Mouse (Mus musculus): ENCODE data around the gene Ptpn13.

The Ptpn13 gene

GRCm38 (mm10) chr5:103423305-103423926 lies 1.6 kb upstream of the Ptpn13 start:
- DNase-seq (ENCODE audit: low read depth): no peak

- DNase-seq (ENCODE audit: low read depth): no peak
Measured at GRCm38 (mm10) chr5:103423927-103424315, 1.1 kb upstream of the Ptpn13 start.

DNA sequence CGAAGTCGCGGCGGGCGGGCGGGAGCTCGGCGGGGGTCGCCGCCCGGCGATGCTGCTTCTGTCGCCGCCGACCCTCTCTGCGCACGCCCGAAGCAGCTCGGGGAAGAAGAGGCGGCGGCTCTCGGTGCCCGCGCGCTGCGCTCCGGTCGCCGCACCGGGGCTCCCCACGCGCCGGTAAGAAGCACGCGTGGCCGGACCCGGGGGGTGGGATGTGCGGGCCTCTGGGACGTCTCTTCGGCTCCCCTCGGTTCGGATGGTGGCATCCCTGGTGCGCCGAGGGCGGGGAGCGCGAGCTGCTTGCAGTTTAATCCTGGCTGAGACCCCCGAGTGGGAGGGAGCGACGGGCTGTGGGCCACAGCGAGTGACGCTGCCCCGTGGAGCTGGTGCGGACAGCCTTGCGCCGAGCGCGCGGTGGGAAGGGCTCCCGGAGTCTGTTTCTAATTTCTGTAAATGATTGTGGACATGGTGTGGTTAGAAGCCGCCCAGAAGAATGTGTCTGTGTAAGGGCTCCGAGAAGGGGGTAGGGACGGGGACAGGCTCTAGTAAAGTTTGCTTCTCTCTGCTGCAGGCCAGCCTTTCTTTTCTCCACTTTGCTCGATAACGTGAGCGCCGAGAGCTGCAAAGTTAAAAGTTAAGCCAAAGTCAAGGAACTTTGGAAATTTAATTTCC lies 505 bp downstream of the Ptpn13 start:
- DNase-seq (ENCODE audit: low read depth): no peak

DNA sequence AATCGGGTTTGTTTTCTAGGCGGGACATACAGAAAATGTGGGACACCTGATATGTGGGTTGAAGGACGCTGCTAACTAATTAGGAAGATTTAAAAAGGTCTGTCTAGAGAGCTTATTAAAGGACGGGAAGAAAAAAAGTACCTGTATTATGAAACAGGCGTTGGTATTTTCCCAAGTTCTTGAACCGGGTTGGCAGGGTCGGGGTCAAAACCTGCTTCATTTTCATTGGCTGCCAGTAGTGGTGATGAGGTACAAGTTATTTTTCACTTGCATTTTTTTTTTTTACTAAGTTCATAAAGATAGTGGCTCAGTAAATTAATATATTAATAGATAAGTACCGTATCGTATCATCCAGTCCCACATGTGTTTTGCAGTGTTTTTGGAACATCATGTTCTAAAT lies 1.3 kb downstream of the Ptpn13 start:
- DNase-seq (ENCODE audit: low read depth): no peak

DNA sequence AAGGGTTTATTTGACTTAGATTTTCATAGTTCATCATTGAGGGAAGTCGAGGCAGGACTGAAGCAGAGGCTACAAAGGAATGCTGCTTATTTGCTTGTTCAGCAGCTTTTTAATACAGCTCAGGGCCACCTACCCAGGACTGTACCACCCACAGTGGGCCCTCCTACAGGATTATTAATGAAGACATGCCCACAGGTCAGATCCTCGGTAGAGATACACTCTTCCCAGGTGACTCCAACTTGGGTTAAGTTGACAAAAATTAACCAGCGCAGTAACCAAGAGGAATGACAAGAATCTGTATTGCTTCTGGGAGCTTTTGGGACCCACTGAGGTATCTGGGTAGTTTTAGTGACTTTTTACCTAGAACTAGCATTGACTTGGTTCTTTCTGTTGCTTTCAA lies 6.0 kb downstream of the Ptpn13 start:
- DNase-seq (ENCODE audit: low read depth): no peak

DNA sequence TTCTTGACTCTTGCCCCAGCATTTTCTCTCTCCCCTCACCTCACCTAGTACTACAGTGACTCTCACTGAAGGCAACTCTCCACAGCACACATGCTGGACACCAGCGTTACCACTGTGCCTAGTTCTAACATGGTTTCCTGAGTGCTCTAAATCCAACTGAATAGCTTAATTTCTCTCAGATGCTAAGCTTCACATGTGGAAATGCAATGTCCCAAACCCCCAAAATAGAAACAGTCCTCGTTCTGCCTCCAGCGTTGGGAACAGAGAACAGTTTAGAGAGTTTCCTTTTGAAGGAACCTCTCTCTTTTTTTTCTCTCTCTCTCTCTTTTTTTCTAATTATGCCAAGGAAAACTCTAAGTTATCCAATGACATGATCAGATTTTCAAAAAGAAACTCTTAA lies 6.5 kb downstream of the Ptpn13 start:
- DNase-seq (ENCODE audit: low read depth): no peak

GRCm38 (mm10) chr5:103436039-103436944 lies 11.3 kb downstream of the Ptpn13 start:
- no peak for DNase-seq (ENCODE audit: low read depth)

DNA sequence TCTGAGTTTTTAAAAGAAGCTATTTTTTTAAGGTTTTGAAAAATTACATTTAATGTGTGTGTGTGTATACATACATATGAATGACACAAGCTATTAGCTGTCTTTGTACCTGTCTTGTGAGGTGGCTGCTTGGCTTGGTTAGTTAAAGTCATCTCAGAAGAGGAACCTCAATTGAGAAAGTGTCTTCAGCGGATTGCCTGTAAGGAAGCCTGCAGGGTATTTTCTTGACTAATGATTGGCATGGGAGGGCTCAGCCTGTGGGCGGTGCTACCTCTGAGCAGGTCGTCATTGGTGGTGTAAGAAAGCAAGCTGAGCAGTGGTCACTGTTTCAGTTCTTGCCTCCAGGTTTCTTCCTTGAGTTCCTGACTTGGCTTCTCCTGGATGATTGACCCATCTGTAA lies 12.7 kb downstream of the Ptpn13 start:
- DNase-seq (ENCODE audit: low read depth): no peak

DNA sequence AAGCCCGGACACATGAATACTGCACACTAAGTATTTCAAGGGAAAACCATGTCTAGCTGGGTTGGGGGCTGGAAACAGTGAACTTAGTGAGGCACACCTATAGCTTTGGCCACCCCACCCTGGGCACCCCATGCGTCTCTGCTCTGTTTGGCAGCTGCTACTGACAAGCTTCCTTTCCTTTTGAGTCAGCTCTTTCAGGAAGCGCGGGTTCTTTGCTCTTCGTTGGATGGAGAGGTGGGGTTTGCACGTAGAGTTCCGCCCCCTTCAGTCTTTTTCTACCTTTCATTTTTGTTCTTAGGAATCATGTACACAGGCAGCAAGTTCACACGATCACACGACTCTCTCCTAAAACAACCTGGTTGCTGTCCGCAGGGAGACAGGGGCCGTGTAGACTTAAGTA lies 14.2 kb downstream of the Ptpn13 start:
- DNase-seq (ENCODE audit: low read depth): no peak

GRCm38 (mm10) chr5:103440418-103441276 lies 15.7 kb downstream of the Ptpn13 start:
- DNase-seq (ENCODE audit: low read depth): no peak

DNA sequence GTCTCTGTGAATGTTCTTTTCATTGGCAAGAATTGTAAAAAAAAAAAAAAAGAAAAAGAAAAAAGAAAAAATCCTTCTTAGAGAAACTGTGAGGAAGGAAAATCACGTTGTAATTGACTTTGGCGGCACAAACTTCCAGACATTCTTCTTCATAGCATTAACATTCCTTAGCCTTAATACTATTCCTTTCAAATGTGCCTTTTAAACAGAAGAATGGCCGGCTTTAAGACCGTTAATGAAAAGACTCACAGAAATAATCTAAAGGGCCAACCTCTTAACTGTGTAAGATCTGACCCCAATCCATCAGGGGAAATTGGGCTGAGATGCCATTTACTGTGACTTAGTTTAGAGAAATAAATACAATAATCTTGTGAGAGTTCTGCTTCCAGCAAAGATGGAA lies 16.7 kb downstream of the Ptpn13 start:
- no peak for DNase-seq (ENCODE audit: low read depth)

- no peak for DNase-seq (ENCODE audit: low read depth)
Measured at GRCm38 (mm10) chr5:103442269-103442688, 17.3 kb downstream of the Ptpn13 start.

DNA sequence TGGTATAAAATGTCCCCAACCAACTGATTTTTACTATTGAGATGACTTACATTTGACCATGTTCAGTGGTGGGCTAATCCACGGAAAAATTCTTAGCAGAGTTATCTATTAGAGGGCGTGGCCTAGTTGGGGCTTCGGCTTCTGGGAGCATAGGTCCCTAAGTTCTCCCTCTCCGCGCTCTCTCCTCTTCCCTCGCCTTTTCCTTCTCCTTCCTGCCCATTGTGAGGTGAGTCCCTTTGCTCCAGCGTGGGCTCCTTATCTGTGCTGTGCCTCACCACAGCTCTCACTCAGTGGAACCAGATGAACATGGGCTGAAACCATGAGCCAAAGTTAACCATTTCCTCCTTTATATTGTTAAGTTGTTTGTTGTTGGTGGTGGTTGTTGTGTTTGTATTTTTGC lies 17.9 kb downstream of the Ptpn13 start:
- DNase-seq (ENCODE audit: low read depth): no peak

GRCm38 (mm10) chr5:103445383-103445782 lies 20.4 kb downstream of the Ptpn13 start:
- DNase-seq (ENCODE audit: low read depth): no peak

GRCm38 (mm10) chr5:103447806-103448416 lies 22.9 kb downstream of the Ptpn13 start:
- no peak for DNase-seq (ENCODE audit: low read depth)

GRCm38 (mm10) chr5:103448470-103448869 lies 23.5 kb downstream of the Ptpn13 start:
- DNase-seq (ENCODE audit: low read depth): no peak

GRCm38 (mm10) chr5:103450663-103451062 lies 25.7 kb downstream of the Ptpn13 start:
- DNase-seq (ENCODE audit: low read depth): no peak

GRCm38 (mm10) chr5:103453361-103454140 lies 28.6 kb downstream of the Ptpn13 start:
- DNase-seq (ENCODE audit: low read depth): no peak

GRCm38 (mm10) chr5:103456794-103457193 lies 31.8 kb downstream of the Ptpn13 start:
- DNase-seq (ENCODE audit: low read depth): no peak

DNA sequence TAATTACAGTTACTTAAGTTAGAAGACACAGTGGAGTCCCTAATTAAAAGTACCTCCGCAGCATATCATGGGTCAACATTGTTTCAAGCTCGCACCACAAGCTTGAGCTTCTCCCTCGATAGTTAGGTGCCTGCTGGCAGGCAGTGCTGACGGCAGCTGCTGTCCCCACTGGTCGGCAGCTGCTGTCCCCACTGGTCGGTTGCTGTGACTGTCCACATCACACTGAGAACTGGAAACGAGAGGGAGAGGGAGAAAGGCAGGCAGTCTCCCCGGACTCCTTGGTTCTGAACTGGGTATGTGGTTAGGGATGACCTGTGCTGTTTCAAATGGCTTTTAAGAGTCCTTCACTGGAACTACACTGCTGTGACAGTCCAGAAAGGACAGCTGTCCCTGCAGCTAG lies 33.4 kb downstream of the Ptpn13 start:
- DNase-seq (ENCODE audit: low read depth): no peak

Data from c-Kit-positive CD71-positive TER-119-negative erythroid progenitor cells, embryonic 14.5 days (primary cell).